Mouse (Mus musculus) spleen, adult 2 months (tissue): ENCODE data around the gene Gm7534. TPM values are rescaled to one million over a fixed set of nuclear protein-coding genes. Genes with fewer than 3 reads are reported as not detected.
"Not testable (repeated sequence)": the region's sequence is repeated elsewhere in the genome, so short reads cannot be mapped to it uniquely, and the experiment has no call there.

Experiments
- DNase-seq, 2 experiments: peaks; one replicate each; pipeline versions ENCODE4 v3.0.0 to v3.0.0-alpha.2; 2012 to 2021; ENCODE audit warnings: low spot score in 2 of 2, low read depth in 1 of 2
- H3K27ac ChIP-seq: fragments of 200-500 bp; 2 replicates; pipeline ENCODE4 v1.5.1; 2012; ENCODE audit warnings: low read length, inconsistent platforms; ENCODE audit not compliant: insufficient read depth
- H3K27me3 ChIP-seq: fragments of 200-500 bp; 2 replicates; pipeline ENCODE4 v1.6.1; 2012; ENCODE audit warnings: mild to moderate bottlenecking, moderate library complexity, low read length, inconsistent platforms; ENCODE audit not compliant: control insufficient read depth, insufficient read depth
- H3K36me3 ChIP-seq: fragments of 200-500 bp; 2 replicates; pipeline ENCODE4 v1.6.1; 2012; ENCODE audit warnings: mild to moderate bottlenecking, low read length, inconsistent platforms; ENCODE audit not compliant: control insufficient read depth, insufficient read depth
- H3K4me1 ChIP-seq: fragments of 200-500 bp; 2 replicates; pipeline ENCODE4 v1.6.1; 2011; ENCODE audit warnings: inconsistent platforms; ENCODE audit not compliant: control insufficient read depth, insufficient read depth, insufficient read length
- H3K4me3 ChIP-seq: fragments of 200-500 bp; 2 replicates; pipeline ENCODE4 v1.5.1; 2011; ENCODE audit warnings: mild to moderate bottlenecking, inconsistent platforms; ENCODE audit not compliant: insufficient read depth, insufficient read length; ENCODE audit errors: extremely low read depth
- CTCF ChIP-seq: fragments of 200-500 bp; IDR thresholded peaks from 2 replicates; pipeline ENCODE4 v1.5.1; 2011; ENCODE audit warnings: mild to moderate bottlenecking, inconsistent platforms; ENCODE audit not compliant: insufficient read depth, insufficient read length, insufficient replicate concordance; ENCODE audit errors: extremely low read depth
- POLR2A ChIP-seq: fragments of 200-500 bp; IDR thresholded peaks from 2 replicates; pipeline ENCODE4 v1.6.1; 2011; ENCODE audit warnings: low read depth, low read length, inconsistent platforms
- WGBS: fragments of 180-500 bp; shearing (Covaris S2); methylation state at CpG from one replicate; pipeline ENCODE4 v1.1.7; 2018; 5-methylcytosine and 5-hydroxymethylcytosine counted together
- polyA plus RNA-seq: library from polyadenylated mRNA; depleted of rRNA; stranded (reverse); fragments of >200 nt; gene quantifications from 2 replicates; pipeline ENCODE4 v1.2.3, GENCODE M21; 2012; rRNA removed

Gm7534 gene
- polyA plus RNA-seq, 1 experiment = not detected

DNA sequence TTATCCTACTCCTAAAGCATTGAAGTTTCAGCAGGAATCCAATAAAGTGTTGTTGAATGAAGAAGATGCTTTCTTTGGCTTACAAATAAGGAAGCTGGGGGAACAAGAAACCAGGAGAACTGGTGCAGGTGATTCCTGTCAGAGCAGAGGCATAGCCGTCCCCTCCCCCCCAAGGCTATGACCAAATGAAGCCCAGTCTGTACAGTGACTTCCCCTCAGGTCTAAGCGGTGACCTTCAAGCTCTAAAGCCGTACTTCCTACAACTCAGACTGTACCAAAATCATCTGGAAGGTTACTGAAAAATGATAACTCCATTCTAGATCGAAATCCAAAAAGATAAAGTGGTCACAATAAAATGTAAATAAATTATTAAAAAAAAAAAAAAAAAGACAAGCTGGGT, 53.4 kb downstream of the Gm7534 start:
- TF ChIP-seq CTCF (no peak), POLR2A (no peak)

DNA sequence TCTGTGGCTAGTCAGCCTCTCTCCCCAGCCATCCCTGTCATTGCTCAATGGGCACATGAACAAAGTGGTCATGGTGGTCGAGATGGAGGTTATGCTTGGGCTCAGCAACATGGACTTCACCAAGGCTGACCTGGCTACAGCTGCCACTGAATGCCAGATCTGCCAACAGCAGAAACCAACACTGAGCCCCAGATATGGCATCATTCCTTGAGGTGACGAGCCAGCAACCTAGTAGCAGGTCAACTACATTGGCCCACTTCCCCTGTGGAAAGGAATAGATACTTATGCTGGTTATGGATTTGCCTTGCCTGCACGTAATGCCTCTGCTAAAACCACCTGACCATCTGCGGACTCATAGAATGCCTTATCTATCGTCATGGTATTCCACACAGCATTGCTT, 58.5 kb downstream of the Gm7534 start:
- not testable (repeated sequence) for H3K4me1 ChIP-seq, H3K27me3 ChIP-seq, H3K4me3 ChIP-seq, H3K36me3 ChIP-seq, DNase-seq, H3K27ac ChIP-seq
- 94% methylated on average over 5 of the region's 5 CpGs for WGBS

More for the DNA sequence above, 53.4 kb downstream of the Gm7534 start:
- Histone ChIP-seq H3K27ac (no peak overlapping the region), H3K36me3 (peaks cover 6% of the 10 kb centered on the region), H3K4me3 (no peak overlapping the region), H3K27me3 (no peaks in the 10 kb centered on the region), H3K4me1 (no peaks in the 10 kb centered on the region)
- DNase-seq = no peak
- WGBS = 74% methylated on average over 4 of the region's 4 CpGs

Other genes starting within 250 kb of the Gm7534 start
- gene Hmgn2, start 234.4 kb downstream of the Gm7534 start, polyA plus RNA-seq = 11.9 and 19.0 TPM in 2 replicates
- 13.0 and 14.1 TPM in 2 replicates for gene Dhdds, start 202.1 kb downstream of the Gm7534 start, polyA plus RNA-seq
- 0.11 and 0.42 TPM in 2 replicates for gene Lin28a, start 184.2 kb downstream of the Gm7534 start, polyA plus RNA-seq
- gene Zfp683, start 149.2 kb downstream of the Gm7534 start, polyA plus RNA-seq = 3.6 and 3.8 TPM in 2 replicates
- 4.3 and 5.3 TPM in 2 replicates for gene Crybg2, start 142.2 kb downstream of the Gm7534 start, polyA plus RNA-seq
- 400 and 461 TPM in 2 replicates for gene Cd52, start 107.9 kb downstream of the Gm7534 start, polyA plus RNA-seq
- gene Ubxn11, start 100.4 kb downstream of the Gm7534 start, polyA plus RNA-seq = 33.7 and 43.0 TPM in 2 replicates
- 1,465 and 2,211 TPM in 2 replicates for gene Sh3bgrl3, start 74.2 kb downstream of the Gm7534 start, polyA plus RNA-seq
- gene Cep85, start 15.9 kb downstream of the Gm7534 start, polyA plus RNA-seq = 15.2 and 20.8 TPM in 2 replicates
- not detected in 2 replicates for gene Catsper4, start 24.4 kb upstream of the Gm7534 start, polyA plus RNA-seq
- gene Cnksr1, start 35.4 kb upstream of the Gm7534 start, polyA plus RNA-seq = 0.26 TPM in 2 replicates
- gene E130218I03Rik, start 40.7 kb upstream of the Gm7534 start, polyA plus RNA-seq = not detected in 2 replicates
- 7.4 and 11.5 TPM in 2 replicates for gene Zfp593, start 42.6 kb upstream of the Gm7534 start, polyA plus RNA-seq
- not detected in 2 replicates for gene Gm30191, start 43.9 kb upstream of the Gm7534 start, polyA plus RNA-seq
- 6.9 and 10.2 TPM in 2 replicates for gene Grrp1, start 51.1 kb upstream of the Gm7534 start, polyA plus RNA-seq
- 3.6 and 3.9 TPM in 2 replicates for gene Pdik1l, start 84.9 kb upstream of the Gm7534 start, polyA plus RNA-seq
- 0.12 and 0.32 TPM in 2 replicates for gene Trim63, start 112.1 kb upstream of the Gm7534 start, polyA plus RNA-seq
- gene Slc30a2, start 140.2 kb upstream of the Gm7534 start, polyA plus RNA-seq = 1.5 and 4.0 TPM in 2 replicates
- 7.2 and 8.5 TPM in 2 replicates for gene Extl1, start 180.8 kb upstream of the Gm7534 start, polyA plus RNA-seq
- gene Pafah2, start 193.3 kb upstream of the Gm7534 start, polyA plus RNA-seq = 3.8 and 4.9 TPM in 2 replicates